Mouse (Mus musculus) hindbrain, embryonic 14.5 days (tissue): Measurements from ENCODE around the gene Slc25a14. TPM values are rescaled to one million over a fixed set of nuclear protein-coding genes. Genes with fewer than 3 reads are reported as not detected.

ENCODE experiments used
- ATAC-seq: fragments of 200-750 bp; cut with Nextera tagmentation; 2 replicates; pipeline ENCODE4 v1.8.0; 2017; ENCODE audit warnings: moderate number of reproducible peaks, mild to moderate bottlenecking, moderate TSS enrichment, moderate library complexity; ENCODE audit not compliant: low FRiP score
- DNase-seq: peaks from one replicate; pipeline ENCODE4 v3.0.0-alpha.2; 2015; ENCODE audit warnings: low spot score
- H3K27ac ChIP-seq: fragments of 300-500 bp; sonication (generic); 2 replicates; pipeline ENCODE4 v1.5.1; 2014; ENCODE audit warnings: mild to moderate bottlenecking, moderate library complexity
- H3K27me3 ChIP-seq: fragments of 300-500 bp; sonication (generic); 2 replicates; pipeline ENCODE4 v1.6.1; 2014; ENCODE audit warnings: mild to moderate bottlenecking, low read length, mixed read lengths; ENCODE audit not compliant: control insufficient read depth, insufficient read depth
- H3K36me3 ChIP-seq: fragments of 300-500 bp; sonication (generic); replicated peaks from 2 replicates; pipeline ENCODE4 v1.6.1; 2014; ENCODE audit not compliant: control insufficient read depth, insufficient read depth
- H3K4me1 ChIP-seq: fragments of 300-500 bp; sonication (generic); replicated peaks from 2 replicates; pipeline ENCODE4 v1.6.1; 2014; ENCODE audit warnings: antibody characterized with exemption, low read length, mixed read lengths; ENCODE audit not compliant: control insufficient read depth, insufficient read depth
- H3K4me2 ChIP-seq: fragments of 300-500 bp; sonication (generic); replicated peaks from 2 replicates; pipeline ENCODE4 v1.6.1; 2014; ENCODE audit warnings: mild to moderate bottlenecking, moderate library complexity
- H3K4me3 ChIP-seq: fragments of 300-500 bp; sonication (generic); replicated peaks from 2 replicates; pipeline ENCODE4 v1.5.1; 2014; ENCODE audit warnings: mild to moderate bottlenecking, low read length
- H3K9ac ChIP-seq: fragments of 300-500 bp; sonication (generic); 2 replicates; pipeline ENCODE4 v1.6.1; 2014
- H3K9me3 ChIP-seq: fragments of 300-500 bp; sonication (generic); 2 replicates; pipeline ENCODE4 v1.6.1; 2016; ENCODE audit warnings: low read length; ENCODE audit not compliant: control insufficient read depth
- WGBS: fragments of 180-500 bp; shearing (Covaris S2); extraction: QIAGEN DNeasy Blood & Tissue Kit; methylation state at CpG from one replicate; pipeline ENCODE4 v1.1.7; 2014; 5-methylcytosine and 5-hydroxymethylcytosine counted together
- microRNA-seq: library from miRNA; unstranded; fragments of <30 nt; microRNA quantifications from one replicate; pipeline ENCODE4, GENCODE M21; 2016
- polyA plus RNA-seq: library from polyadenylated mRNA; unstranded; fragments of >200 nt; fragmentation: Nextera tagmentation; extraction: Ambion mirVana; gene quantifications from 2 replicates; pipeline ENCODE4 v1.2.1, GENCODE M21; 2014

Gene Slc25a14
- polyA plus RNA-seq, 1 experiment from 2014 or later: 40.8 TPM

GRCm38 (mm10) chrX:48709701-48710100 is 86.5 kb downstream of the Slc25a14 start:
- Histone ChIP-seq H3K9me3 (no peaks in the 10 kb centered on the region), H3K9ac (no peak overlapping the region), H3K4me1 (no peaks in the 10 kb centered on the region), H3K36me3 (no peaks in the 10 kb centered on the region), H3K27me3 (no peaks in the 10 kb centered on the region), H3K27ac (no peak overlapping the region), H3K4me3 (no peak overlapping the region), H3K4me2 (no peak overlapping the region)
- DNase-seq (no peak), ATAC-seq (no peak)
- 91% methylated on average over 10 of the region's 10 CpGs for WGBS

Small RNA genes within 50 kb of the gene (microRNA-seq; reads per million reads assigned to microRNA genes)
- gene Gm27828: not detected

Other genes with a start within 250 kb of the Slc25a14 start
- gene Elf4, start 160.3 kb upstream of the Slc25a14 start, polyA plus RNA-seq: 0.83 and 1.2 TPM in 2 replicates
- 34.5 and 38.3 TPM in 2 replicates for gene Aifm1, start 109.8 kb upstream of the Slc25a14 start, polyA plus RNA-seq
- 96.4 and 97.0 TPM in 2 replicates for gene Rab33a, start 104.1 kb upstream of the Slc25a14 start, polyA plus RNA-seq
- 12.7 and 12.9 TPM in 2 replicates for gene Zfp280c, start 28.9 kb upstream of the Slc25a14 start, polyA plus RNA-seq
- not detected in 2 replicates for gene Gpr119, start 51.1 kb downstream of the Slc25a14 start, polyA plus RNA-seq
- 18.7 and 19.0 TPM in 2 replicates for gene Rbmx2, start 71.6 kb downstream of the Slc25a14 start, polyA plus RNA-seq